Mouse (Mus musculus): ENCODE data around the gene Gm21541.
"Not testable (repeated sequence)": the region's sequence is repeated elsewhere in the genome, so short reads cannot be mapped to it uniquely, and the experiment has no call there.

The Gm21541 gene

GRCm38 (mm10) chr4:41903310-41903709, at the start of gene Gm21541:
Gm21541 (plus strand) TSS chr4:41903610.
- not testable (repeated sequence) for DNase-seq

- DNase-seq: not testable (repeated sequence)
Measured at GRCm38 (mm10) chr4:41941272-41941671, 37.9 kb downstream of the Gm21541 start, which contains the start of gene Gm20878. Gm20878 (plus strand) TSS chr4:41941572.
